Mouse (Mus musculus) liver, embryonic 15.5 days (tissue): Measurements from ENCODE around the gene Tra2b. TPM values are rescaled to one million over a fixed set of nuclear protein-coding genes. Genes with fewer than 3 reads are reported as not detected.
"Not testable (repeated sequence)": the region's sequence is repeated elsewhere in the genome, so short reads cannot be mapped to it uniquely, and the experiment has no call there.

Experiments used
- ATAC-seq: fragments of 200-750 bp; cut with Nextera tagmentation; 2 replicates; pipeline ENCODE4 v1.8.0; 2017; ENCODE audit warnings: moderate number of reproducible peaks, mild to moderate bottlenecking, moderate library complexity; ENCODE audit not compliant: insufficient read depth
- H3K27ac ChIP-seq: fragments of 300-500 bp; sonication (generic); replicated peaks from 2 replicates; pipeline ENCODE4 v1.5.1; 2015; ENCODE audit warnings: mild to moderate bottlenecking, inconsistent platforms
- H3K27me3 ChIP-seq: fragments of 300-500 bp; sonication (generic); 2 replicates; pipeline ENCODE4 v1.6.1; 2015; ENCODE audit warnings: mild to moderate bottlenecking, inconsistent platforms
- H3K36me3 ChIP-seq: fragments of 300-500 bp; sonication (generic); replicated peaks from 2 replicates; pipeline ENCODE4 v1.6.1; 2015; ENCODE audit warnings: moderate library complexity, mild to moderate bottlenecking, inconsistent platforms
- H3K4me1 ChIP-seq: fragments of 300-500 bp; sonication (generic); replicated peaks from 2 replicates; pipeline ENCODE4 v1.6.1; 2015; ENCODE audit warnings: inconsistent platforms
- H3K4me2 ChIP-seq: fragments of 300-500 bp; sonication (generic); 2 replicates; pipeline ENCODE4 v1.6.1; 2015; ENCODE audit warnings: moderate library complexity, mild to moderate bottlenecking, inconsistent platforms
- H3K4me3 ChIP-seq: fragments of 300-500 bp; sonication (generic); replicated peaks from 2 replicates; pipeline ENCODE4 v1.5.1; 2015; ENCODE audit warnings: mild to moderate bottlenecking, inconsistent platforms
- H3K9ac ChIP-seq: fragments of 300-500 bp; sonication (generic); 2 replicates; pipeline ENCODE4 v1.6.1; 2015; ENCODE audit warnings: moderate library complexity, mild to moderate bottlenecking, inconsistent platforms
- H3K9me3 ChIP-seq: fragments of 300-500 bp; sonication (generic); replicated peaks from 2 replicates; pipeline ENCODE4 v1.6.1; 2016; ENCODE audit warnings: inconsistent platforms
- WGBS: fragments of 180-500 bp; shearing (Covaris S2); methylation state at CpG from one replicate; pipeline ENCODE4 v1.1.7; 2015; ENCODE audit warnings: mixed read lengths; ENCODE audit not compliant: insufficient replicate concordance; 5-methylcytosine and 5-hydroxymethylcytosine counted together
- polyA plus RNA-seq: library from polyadenylated mRNA; unstranded; fragments of >200 nt; fragmentation: Nextera tagmentation; extraction: Ambion mirVana; gene quantifications from 2 replicates; pipeline ENCODE4 v1.2.1, GENCODE M21; 2015

The Tra2b gene
- polyA plus RNA-seq, 1 experiment from 2014 or later: 138 TPM

- Histone ChIP-seq H3K9ac (no peak overlapping the region), H3K27ac (no peak overlapping the region), H3K9me3 (no peaks in the 10 kb centered on the region), H3K4me1 (no peaks in the 10 kb centered on the region), H3K36me3 (peaks cover 66% of the 10 kb centered on the region), H3K27me3 (no peaks in the 10 kb centered on the region), H3K4me3 (no peak overlapping the region), H3K4me2 (no peak overlapping the region)
- WGBS: 92% methylated on average over 2 of the region's 2 CpGs
- ATAC-seq: no peak
These were observed 23.5 kb downstream of the Tra2b start for GRCm38 (mm10) chr16:22242239-22242866.

- no peaks in the 10 kb centered on the region for H3K27me3 ChIP-seq
- H3K9ac ChIP-seq: no peak overlapping the region
- no peak for ATAC-seq
- no peak overlapping the region for H3K4me2 ChIP-seq
- peaks cover 65% of the 10 kb centered on the region for H3K36me3 ChIP-seq
- H3K9me3 ChIP-seq: no peaks in the 10 kb centered on the region
- 71% methylated on average over 6 of the region's 6 CpGs for WGBS
- no peaks in the 10 kb centered on the region for H3K4me1 ChIP-seq
- no peak overlapping the region for H3K27ac ChIP-seq
- H3K4me3 ChIP-seq: no peak overlapping the region
These were observed 24.2 kb downstream of the Tra2b start for GRCm38 (mm10) chr16:22241376-22242238.

- Histone ChIP-seq H3K4me2 (no peak overlapping the region), H3K9ac (no peak overlapping the region), H3K27me3 (no peaks in the 10 kb centered on the region), H3K4me3 (no peak overlapping the region), H3K4me1 (no peaks in the 10 kb centered on the region), H3K27ac (no peak overlapping the region), H3K36me3 (peaks cover 63% of the 10 kb centered on the region), H3K9me3 (no peaks in the 10 kb centered on the region)
- WGBS: 86% methylated on average over 5 of the region's 5 CpGs
- no peak for ATAC-seq
These were observed 24.9 kb downstream of the Tra2b start for GRCm38 (mm10) chr16:22240856-22241255.

- H3K9ac ChIP-seq: no peak overlapping the region
- 66% methylated on average over 2 of the region's 2 CpGs for whole genome bisulfite sequencing
- ATAC-seq: no peak
- H3K27me3 ChIP-seq: no peaks in the 10 kb centered on the region
- no peak overlapping the region for H3K4me3 ChIP-seq
- H3K9me3 ChIP-seq: no peaks in the 10 kb centered on the region
- no peak overlapping the region for H3K27ac ChIP-seq
- H3K4me1 ChIP-seq: no peaks in the 10 kb centered on the region
- H3K36me3 ChIP-seq: peaks cover 54% of the 10 kb centered on the region
- no peak overlapping the region for H3K4me2 ChIP-seq
These were observed 25.8 kb downstream of the Tra2b start for GRCm38 (mm10) chr16:22239978-22240377.

DNA sequence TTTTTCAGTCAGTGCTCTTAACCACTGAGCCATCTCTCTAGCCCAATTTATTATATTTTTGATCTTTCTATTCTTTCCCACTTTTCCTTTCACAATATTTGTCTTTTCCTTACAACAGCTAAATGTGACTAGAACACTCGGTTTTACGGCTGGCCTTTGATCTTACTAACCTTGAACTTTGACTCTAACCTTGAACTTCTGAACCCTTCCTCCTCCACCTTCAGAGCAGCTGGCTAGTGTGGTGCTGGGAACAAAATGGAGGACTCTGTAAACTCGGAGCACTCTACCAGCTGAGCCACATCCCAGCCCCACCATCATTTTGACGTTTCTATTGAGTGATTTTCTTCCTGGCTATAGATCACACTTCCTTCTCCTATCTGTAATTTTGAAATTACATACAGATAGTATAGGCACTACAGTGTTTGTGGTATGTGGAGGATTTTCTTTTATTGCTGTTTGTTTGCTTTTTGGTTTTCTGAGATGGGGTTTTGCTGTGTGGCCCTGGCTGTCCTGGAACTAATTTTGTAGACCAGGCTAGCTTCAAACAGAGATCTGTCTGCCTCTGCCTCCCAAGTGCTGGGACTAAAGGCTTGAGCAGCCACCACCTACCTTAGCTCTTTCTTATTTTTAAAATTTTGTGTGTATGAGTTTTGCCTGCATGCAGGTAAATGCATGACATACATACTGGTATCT, 26.7 kb downstream of the Tra2b start:
- no peak overlapping the region for H3K9ac ChIP-seq
- no peaks in the 10 kb centered on the region for H3K9me3 ChIP-seq
- H3K27me3 ChIP-seq: no peaks in the 10 kb centered on the region
- H3K4me3 ChIP-seq: no peak overlapping the region
- ATAC-seq: no peak
- no peak overlapping the region for H3K4me2 ChIP-seq
- peaks cover 45% of the 10 kb centered on the region for H3K36me3 ChIP-seq
- 51% methylated on average over 4 of the region's 4 CpGs for WGBS
- no peaks in the 10 kb centered on the region for H3K4me1 ChIP-seq
- no peak overlapping the region for H3K27ac ChIP-seq

GRCm38 (mm10) chr16:22238402-22238801, 27.4 kb downstream of the Tra2b start:
- not testable (repeated sequence) for H3K27me3 ChIP-seq, H3K9ac ChIP-seq, H3K4me1 ChIP-seq, H3K4me2 ChIP-seq, H3K27ac ChIP-seq, H3K4me3 ChIP-seq, H3K9me3 ChIP-seq, ATAC-seq
- H3K36me3 ChIP-seq: peaks cover 38% of the 10 kb centered on the region
- WGBS: 81% methylated on average over 4 of the region's 4 CpGs

DNA sequence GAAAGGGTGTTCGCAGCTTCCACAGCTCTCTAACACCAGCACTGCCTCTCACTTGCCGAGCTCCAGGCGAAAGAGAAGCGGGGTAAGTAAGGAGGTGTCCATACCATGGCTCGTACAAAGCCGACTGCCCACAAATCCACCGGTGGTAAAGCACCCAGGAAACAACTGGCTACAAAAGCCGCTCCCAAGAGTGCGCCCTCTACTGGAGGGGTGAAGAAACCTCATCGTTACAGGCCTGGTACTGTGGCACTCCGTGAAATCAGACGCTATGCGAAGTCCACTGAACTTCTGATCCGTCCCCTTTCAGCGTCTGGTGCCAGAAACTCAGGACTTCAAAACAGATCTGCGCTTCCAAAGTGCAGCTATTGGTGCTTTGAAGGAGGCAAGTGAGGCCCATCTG, 29.0 kb downstream of the Tra2b start:
- H3K9me3 ChIP-seq: no peaks in the 10 kb centered on the region
- ATAC-seq: no peak
- H3K4me3 ChIP-seq: no peak overlapping the region
- no peak overlapping the region for H3K9ac ChIP-seq
- H3K4me2 ChIP-seq: no peak overlapping the region
- 85% methylated on average over 16 of the region's 16 CpGs for WGBS
- H3K27me3 ChIP-seq: no peaks in the 10 kb centered on the region
- no peaks in the 10 kb centered on the region for H3K4me1 ChIP-seq
- no peak overlapping the region for H3K27ac ChIP-seq
- peaks cover 22% of the 10 kb centered on the region for H3K36me3 ChIP-seq

DNA sequence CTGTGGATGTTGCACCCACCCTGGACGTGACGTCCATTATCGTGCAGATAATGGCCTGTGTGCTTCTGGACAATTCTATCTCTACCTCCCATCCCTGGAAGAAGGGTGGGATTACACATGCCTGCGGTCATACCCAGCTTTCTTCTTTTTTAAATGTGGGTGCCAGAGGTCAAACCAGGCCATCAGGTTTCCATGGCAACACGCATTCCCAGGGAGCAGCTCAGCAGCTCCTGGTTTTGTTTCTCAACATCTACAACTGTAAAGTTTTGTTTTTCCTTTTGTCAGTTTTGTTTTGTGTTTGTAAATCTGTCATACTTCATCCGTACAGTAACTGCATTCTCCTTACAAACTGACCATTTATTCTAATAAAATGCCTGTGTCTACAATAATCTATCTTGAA, 31.3 kb downstream of the Tra2b start:
- Histone ChIP-seq H3K9me3 (no peaks in the 10 kb centered on the region), H3K36me3 (0 out of 2 replicates have a peak, but pooled peaks cover 3% of the 10 kb centered on the region), H3K27me3 (no peaks in the 10 kb centered on the region), H3K9ac (no peak overlapping the region), H3K4me3 (no peak overlapping the region), H3K4me1 (no peaks in the 10 kb centered on the region), H3K4me2 (no peak overlapping the region), H3K27ac (no peak overlapping the region)
- no peak for ATAC-seq
- WGBS: 64% methylated on average over 6 of the region's 6 CpGs

DNA sequence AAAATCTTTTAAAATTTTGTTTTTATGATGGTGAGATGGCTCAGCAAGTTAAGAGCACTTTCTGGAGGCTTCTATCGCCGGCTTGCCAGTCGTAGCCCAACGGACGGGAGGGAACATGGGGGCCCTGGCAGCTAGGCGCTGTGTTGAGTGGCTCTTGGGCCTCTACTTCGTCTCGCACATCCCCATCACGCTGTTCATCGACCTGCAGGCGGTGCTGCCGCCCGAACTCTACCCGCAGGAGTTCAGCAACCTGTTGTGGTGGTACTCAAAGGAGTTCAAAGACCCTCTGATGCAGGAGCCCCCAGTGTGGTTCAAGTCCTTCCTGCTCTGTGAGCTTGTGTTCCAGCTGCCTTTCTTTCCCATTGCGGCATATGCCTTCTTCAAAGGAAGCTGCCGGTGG, 35.5 kb downstream of the Tra2b start:
- H3K36me3 ChIP-seq, H3K4me2 ChIP-seq, H3K9me3 ChIP-seq, ATAC-seq, H3K4me3 ChIP-seq, H3K27ac ChIP-seq, H3K9ac ChIP-seq, H3K27me3 ChIP-seq, H3K4me1 ChIP-seq: not testable (repeated sequence)
- WGBS: 74% methylated on average over 16 of the region's 16 CpGs

DNA sequence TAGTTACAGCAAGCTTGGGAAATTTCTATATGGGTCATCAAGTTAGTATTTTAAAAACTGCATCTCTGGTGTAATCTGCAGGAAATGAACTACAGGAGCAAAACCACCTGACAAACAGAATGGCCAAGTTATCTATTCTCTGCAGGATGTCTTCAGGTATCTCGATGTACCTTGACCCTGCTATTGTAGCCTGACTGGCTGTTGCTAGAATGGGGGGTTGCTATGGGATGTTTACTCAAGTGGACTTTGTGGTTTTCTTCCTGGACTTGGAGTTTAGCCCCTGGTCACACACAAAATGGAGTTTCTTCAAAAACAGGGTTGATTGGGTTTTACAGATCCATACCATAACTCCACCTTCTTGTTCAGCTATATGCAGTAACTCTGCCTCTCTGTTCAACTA, 62.3 kb downstream of the Tra2b start:
- 65% methylated on average over 1 of the region's 1 CpGs for WGBS
- H3K9me3 ChIP-seq: no peaks in the 10 kb centered on the region
- H3K4me1 ChIP-seq: no peaks in the 10 kb centered on the region
- no peak overlapping the region for H3K4me3 ChIP-seq
- no peaks in the 10 kb centered on the region for H3K27me3 ChIP-seq
- no peak for ATAC-seq
- H3K9ac ChIP-seq: no peak overlapping the region
- no peak overlapping the region for H3K4me2 ChIP-seq
- no peak overlapping the region for H3K27ac ChIP-seq
- H3K36me3 ChIP-seq: no peaks in the 10 kb centered on the region

- no peak overlapping the region for H3K4me2 ChIP-seq
- ATAC-seq: no peak; the same call in 1 of the 2 replicates
- H3K9me3 ChIP-seq: no peaks in the 10 kb centered on the region
- no peaks in the 10 kb centered on the region for H3K36me3 ChIP-seq
- WGBS: 16% methylated on average over 3 of the region's 3 CpGs
- H3K4me3 ChIP-seq: no peak overlapping the region
- no peak overlapping the region for H3K9ac ChIP-seq
- no peaks in the 10 kb centered on the region for H3K4me1 ChIP-seq
- no peak overlapping the region for H3K27ac ChIP-seq
- no peaks in the 10 kb centered on the region for H3K27me3 ChIP-seq
These were observed 63.9 kb downstream of the Tra2b start for GRCm38 (mm10) chr16:22201858-22202257.
